Mouse (Mus musculus) small intestine, adult 2 months (tissue): Measurements from ENCODE around the gene Kctd14. TPM values are rescaled to one million over a fixed set of nuclear protein-coding genes. Genes with fewer than 3 reads are reported as not detected.

Experiments
- H3K27ac ChIP-seq: fragments of 200-500 bp; 2 replicates; pipeline ENCODE4 v1.5.1; 2012; ENCODE audit warnings: low read depth, low read length, control low read depth, inconsistent platforms; ENCODE audit not compliant: insufficient read depth
- H3K27me3 ChIP-seq: fragments of 200-500 bp; 2 replicates; pipeline ENCODE4 v1.6.1; 2012; ENCODE audit warnings: mild to moderate bottlenecking, moderate library complexity, low read length, inconsistent platforms; ENCODE audit not compliant: control insufficient read depth, insufficient read depth
- H3K36me3 ChIP-seq: fragments of 200-500 bp; 2 replicates; pipeline ENCODE4 v1.6.1; 2012; ENCODE audit warnings: mild to moderate bottlenecking, low read length, control low read depth, inconsistent platforms; ENCODE audit not compliant: control insufficient read depth, insufficient read depth
- H3K4me1 ChIP-seq: fragments of 200-500 bp; 2 replicates; pipeline ENCODE4 v1.6.1; 2012; ENCODE audit warnings: low read length, inconsistent platforms, mixed read lengths; ENCODE audit not compliant: control insufficient read depth, insufficient read depth, insufficient read length
- H3K4me3 ChIP-seq: fragments of 200-500 bp; 2 replicates; pipeline ENCODE4 v1.5.1; 2012; ENCODE audit warnings: low read depth, mild to moderate bottlenecking, control low read depth, inconsistent platforms, low read length, moderate library complexity
- CTCF ChIP-seq: fragments of 200-500 bp; IDR thresholded peaks from 2 replicates; pipeline ENCODE4 v1.5.1; 2012; ENCODE audit warnings: low read depth, mild to moderate bottlenecking, control low read depth, inconsistent platforms, low read length, moderate library complexity, mixed read lengths; ENCODE audit not compliant: insufficient replicate concordance, insufficient read length; ENCODE audit errors: extremely low read depth
- POLR2A ChIP-seq: fragments of 200-500 bp; IDR thresholded peaks from 2 replicates; pipeline ENCODE4 v1.6.1; 2012; ENCODE audit warnings: low read depth, mild to moderate bottlenecking, control low read depth, inconsistent platforms, low read length, moderate library complexity
- WGBS: fragments of 180-500 bp; shearing (Covaris S2); methylation state at CpG from one replicate; pipeline ENCODE4 v1.1.7; 2018; 5-methylcytosine and 5-hydroxymethylcytosine counted together
- polyA plus RNA-seq: library from polyadenylated mRNA; depleted of rRNA; stranded (reverse); fragments of >200 nt; gene quantifications from 2 replicates; pipeline ENCODE4 v1.2.3, GENCODE M21; 2012

Gene Kctd14
- polyA plus RNA-seq, 1 experiment = 2.6 TPM

DNA sequence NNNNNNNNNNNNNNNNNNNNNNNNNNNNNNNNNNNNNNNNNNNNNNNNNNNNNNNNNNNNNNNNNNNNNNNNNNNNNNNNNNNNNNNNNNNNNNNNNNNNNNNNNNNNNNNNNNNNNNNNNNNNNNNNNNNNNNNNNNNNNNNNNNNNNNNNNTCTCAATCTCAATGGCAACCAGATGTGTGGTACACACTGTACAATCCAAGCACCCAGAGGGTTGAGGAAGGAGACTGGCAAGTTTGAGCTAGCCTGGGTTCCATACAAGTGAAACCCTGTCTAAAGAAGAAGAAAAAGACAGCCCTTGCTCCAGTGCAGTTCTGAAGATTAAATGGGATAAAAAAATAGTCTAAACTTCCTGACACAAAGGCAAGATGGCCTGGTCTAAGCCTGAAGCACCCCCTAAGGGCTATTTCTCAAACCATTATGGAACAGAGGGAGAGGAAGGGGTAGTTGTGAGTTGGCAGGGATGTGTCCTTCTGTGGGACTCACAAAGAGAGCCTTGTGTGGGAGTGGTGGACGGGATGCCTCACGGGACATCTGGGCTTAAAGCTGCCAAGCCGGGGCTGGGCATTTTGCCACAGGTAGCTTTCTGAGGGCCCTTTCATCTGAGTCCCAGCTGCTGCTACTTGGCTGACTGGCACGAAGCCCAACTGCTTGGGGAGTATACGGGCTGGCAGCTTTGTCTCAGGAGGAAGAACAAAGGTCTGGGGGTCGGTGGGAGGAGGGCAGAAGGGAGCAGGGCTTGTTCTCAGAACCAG is 4.8 kb upstream of the Kctd14 start:
- no peak for TF ChIP-seq CTCF
- TF ChIP-seq POLR2A = no peak
- H3K27ac ChIP-seq = peak overlapping the region; percentile 73

DNA sequence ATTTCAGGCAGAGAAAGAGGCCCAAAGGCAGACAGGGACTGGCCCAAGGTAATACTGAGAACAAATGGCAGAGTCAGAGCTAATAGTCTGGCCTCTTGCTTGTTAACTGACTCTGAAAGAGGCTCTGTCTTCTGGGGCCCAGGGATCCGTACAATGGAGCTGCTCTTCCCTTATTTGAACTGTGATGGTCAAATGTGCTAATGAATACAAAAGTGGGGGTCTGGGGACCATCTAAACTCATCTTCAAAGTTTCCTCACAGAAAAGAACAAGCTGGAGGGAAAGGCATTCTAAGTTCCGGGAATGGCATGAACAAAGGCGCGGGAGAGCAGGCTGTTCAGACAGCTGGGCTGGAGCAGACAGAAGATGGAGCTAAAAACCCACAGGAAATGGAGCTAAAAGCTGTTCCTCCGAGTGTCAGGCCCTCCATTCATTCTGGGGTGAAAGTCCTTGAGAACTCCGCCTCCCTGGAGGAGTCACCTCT is 4.0 kb upstream of the Kctd14 start:
- peak; percentile 20; the same call in 1 of the 2 replicates for TF ChIP-seq POLR2A
- peak; percentile 32; the same call in 1 of the 2 replicates for TF ChIP-seq CTCF
- Histone ChIP-seq H3K36me3 (no peaks in the 10 kb centered on the region), H3K4me1 (peaks cover 12% of the 10 kb centered on the region), H3K27me3 (no peaks in the 10 kb centered on the region), H3K4me3 (no peak overlapping the region), H3K27ac (peak overlapping the region; percentile 73)
- 11% methylated on average over 6 of the region's 6 CpGs for WGBS

More for the DNA sequence above, 4.8 kb upstream of the Kctd14 start:
- H3K36me3 ChIP-seq = no peaks in the 10 kb centered on the region
- H3K4me3 ChIP-seq = no peak overlapping the region
- 5% methylated on average over 6 of the region's 6 CpGs for WGBS
- no peaks in the 10 kb centered on the region for H3K27me3 ChIP-seq
- peaks cover 12% of the 10 kb centered on the region; the same call in 1 of the 2 replicates for H3K4me1 ChIP-seq

DNA sequence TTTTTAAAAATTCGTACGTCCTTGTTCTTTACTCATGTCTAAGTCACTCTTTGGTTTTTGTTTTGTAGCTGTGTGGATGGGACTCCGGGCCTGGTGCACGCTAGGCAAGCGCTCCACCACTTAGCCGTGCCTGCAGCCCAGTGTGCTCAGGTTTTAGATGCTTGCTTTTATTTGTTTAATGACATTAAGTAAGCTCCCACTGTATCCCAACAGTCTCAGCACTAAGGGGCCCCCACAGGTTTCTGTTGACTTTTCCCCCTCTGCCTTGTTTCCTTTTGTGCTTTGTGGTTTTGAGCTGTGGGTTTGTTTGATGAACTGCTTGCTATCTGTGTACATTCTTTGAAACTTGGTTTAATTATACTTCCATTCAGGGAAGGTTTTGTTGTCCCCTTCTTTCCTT is 1.1 kb downstream of the Kctd14 start:
- no peak overlapping the region for H3K4me3 ChIP-seq
- H3K36me3 ChIP-seq = no peaks in the 10 kb centered on the region; the same call in 1 of the 2 replicates
- H3K27me3 ChIP-seq = no peaks in the 10 kb centered on the region
- WGBS = 74% methylated on average over 6 of the region's 6 CpGs
- TF ChIP-seq POLR2A (no peak), CTCF (no peak)
- no peak overlapping the region for H3K27ac ChIP-seq
- peaks cover 25% of the 10 kb centered on the region for H3K4me1 ChIP-seq

DNA sequence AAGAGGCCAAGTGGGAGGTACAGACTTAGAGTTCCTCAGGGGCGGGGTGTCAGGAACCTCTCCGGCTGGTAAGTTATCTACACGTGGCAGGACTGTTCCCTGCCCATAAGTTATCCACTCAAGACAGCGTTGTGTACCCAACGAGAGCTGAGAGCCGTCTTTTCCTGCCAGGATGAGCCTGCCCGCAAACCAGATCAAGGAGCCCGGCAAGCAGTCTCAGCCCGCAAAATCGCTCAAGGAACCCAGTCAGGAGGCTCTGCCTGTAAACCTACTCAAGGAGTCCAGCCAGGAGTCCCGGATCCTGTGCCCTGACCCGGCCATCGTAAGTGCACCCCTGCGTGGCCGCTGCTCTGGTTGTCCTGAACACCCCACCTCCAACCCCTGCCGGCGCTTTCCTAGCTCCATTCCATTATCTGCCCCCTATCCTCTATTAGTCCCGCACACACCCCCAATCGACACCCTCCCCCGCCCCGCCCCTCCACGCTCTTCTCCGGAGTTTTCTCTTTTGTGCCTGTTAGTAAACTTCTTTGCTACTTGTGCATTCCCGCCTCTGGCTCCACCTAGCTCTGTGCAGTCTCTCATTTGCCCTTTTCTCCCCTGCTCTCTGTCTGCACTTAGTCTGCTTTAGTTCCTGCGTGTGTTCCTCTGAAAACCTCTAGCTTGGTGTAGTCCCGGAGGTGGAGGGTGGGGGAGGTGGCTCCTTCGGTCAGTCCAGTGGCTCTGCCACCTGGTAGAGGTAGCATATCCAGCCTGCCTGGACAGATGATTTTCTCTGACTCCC is 2.2 kb downstream of the Kctd14 start:
- H3K36me3 ChIP-seq = no peaks in the 10 kb centered on the region; the same call in 1 of the 2 replicates
- TF ChIP-seq POLR2A = no peak; the same call in 1 of the 2 replicates
- no peak for TF ChIP-seq CTCF
- no peaks in the 10 kb centered on the region for H3K27me3 ChIP-seq
- H3K4me1 ChIP-seq = peaks cover 21% of the 10 kb centered on the region
- WGBS = 1% methylated on average over 27 of the region's 27 CpGs
- H3K4me3 ChIP-seq = peak overlapping the region; percentile 82
- H3K27ac ChIP-seq = peak overlapping the region; percentile 81

DNA sequence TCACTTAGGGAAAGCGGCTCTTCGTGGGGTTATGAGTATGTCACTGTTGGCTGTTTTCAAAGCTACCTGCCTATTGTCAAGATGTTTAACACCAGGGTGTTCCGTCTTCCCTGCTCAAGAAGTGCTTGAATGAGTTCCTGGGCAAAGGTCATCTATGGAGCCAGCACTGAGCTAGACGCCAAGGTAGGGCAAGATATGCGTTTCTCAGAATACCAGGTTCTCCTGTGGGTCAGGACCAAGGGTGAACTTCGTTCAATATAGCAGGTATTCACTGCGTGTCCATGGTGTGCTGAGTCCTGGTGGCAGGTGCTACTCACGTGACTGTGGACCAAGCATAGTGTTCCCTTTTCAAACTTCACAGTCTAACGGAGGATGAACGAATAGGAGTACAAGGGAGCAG is 3.7 kb downstream of the Kctd14 start:
- peak overlapping the region; percentile 65 for H3K27ac ChIP-seq
- 38% methylated on average over 10 of the region's 10 CpGs for WGBS
- TF ChIP-seq CTCF (no peak), POLR2A (no peak)
- peaks cover 21% of the 10 kb centered on the region for H3K4me1 ChIP-seq
- no peak overlapping the region for H3K4me3 ChIP-seq
- no peaks in the 10 kb centered on the region for H3K27me3 ChIP-seq
- H3K36me3 ChIP-seq = peaks cover 2% of the 10 kb centered on the region

DNA sequence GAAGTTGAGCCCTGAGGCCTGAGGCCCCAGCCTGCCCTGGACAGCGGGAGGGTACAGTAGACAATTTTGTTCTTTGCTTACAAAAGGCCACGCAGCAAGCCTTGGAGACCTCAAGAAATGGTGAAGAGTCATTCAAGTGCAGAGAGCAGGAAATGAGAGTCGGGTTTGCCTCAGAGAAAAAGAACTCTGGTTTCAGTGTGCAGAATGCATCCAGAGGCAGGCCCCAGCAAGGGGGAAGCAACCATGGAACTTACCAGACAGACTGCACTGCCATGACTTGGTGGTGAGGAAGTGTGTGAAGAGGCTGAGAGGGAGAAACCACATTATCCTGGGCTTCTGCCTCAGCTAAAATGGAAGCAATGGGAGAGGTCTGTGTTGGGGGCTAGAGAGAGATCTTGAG is 4.5 kb downstream of the Kctd14 start:
- 81% methylated on average over 3 of the region's 3 CpGs for WGBS
- no peak overlapping the region for H3K4me3 ChIP-seq
- peaks cover 21% of the 10 kb centered on the region for H3K4me1 ChIP-seq
- H3K36me3 ChIP-seq = peaks cover 3% of the 10 kb centered on the region
- TF ChIP-seq CTCF = no peak
- TF ChIP-seq POLR2A = no peak
- H3K27me3 ChIP-seq = no peaks in the 10 kb centered on the region
- peak overlapping the region; percentile 57; the same call in 1 of the 2 replicates for H3K27ac ChIP-seq

DNA sequence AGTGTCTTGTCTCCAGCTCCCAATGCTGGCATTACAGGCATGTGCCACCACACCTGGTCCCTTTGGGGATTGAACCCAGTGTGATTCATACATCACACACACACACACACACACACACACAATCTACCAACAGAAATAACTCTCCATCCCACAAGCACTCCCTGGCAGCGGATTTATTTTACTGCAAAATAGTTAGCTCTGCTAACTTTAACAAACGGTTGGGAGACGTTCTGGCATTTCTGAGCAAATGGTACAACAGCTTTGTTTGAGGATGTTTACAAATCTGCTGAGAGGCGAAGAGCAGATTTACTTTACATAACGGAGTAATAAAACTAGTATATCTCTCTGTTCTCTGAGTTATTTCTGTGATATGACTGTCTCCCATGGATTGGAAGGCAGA is 21.9 kb downstream of the Kctd14 start:
- no peaks in the 10 kb centered on the region for H3K4me1 ChIP-seq
- H3K27ac ChIP-seq = no peak overlapping the region
- no peaks in the 10 kb centered on the region for H3K36me3 ChIP-seq
- no peaks in the 10 kb centered on the region for H3K27me3 ChIP-seq
- TF ChIP-seq CTCF (no peak), POLR2A (no peak)
- 71% methylated on average over 5 of the region's 5 CpGs for WGBS
- H3K4me3 ChIP-seq = no peak overlapping the region
